In the genomic region with DNA sequence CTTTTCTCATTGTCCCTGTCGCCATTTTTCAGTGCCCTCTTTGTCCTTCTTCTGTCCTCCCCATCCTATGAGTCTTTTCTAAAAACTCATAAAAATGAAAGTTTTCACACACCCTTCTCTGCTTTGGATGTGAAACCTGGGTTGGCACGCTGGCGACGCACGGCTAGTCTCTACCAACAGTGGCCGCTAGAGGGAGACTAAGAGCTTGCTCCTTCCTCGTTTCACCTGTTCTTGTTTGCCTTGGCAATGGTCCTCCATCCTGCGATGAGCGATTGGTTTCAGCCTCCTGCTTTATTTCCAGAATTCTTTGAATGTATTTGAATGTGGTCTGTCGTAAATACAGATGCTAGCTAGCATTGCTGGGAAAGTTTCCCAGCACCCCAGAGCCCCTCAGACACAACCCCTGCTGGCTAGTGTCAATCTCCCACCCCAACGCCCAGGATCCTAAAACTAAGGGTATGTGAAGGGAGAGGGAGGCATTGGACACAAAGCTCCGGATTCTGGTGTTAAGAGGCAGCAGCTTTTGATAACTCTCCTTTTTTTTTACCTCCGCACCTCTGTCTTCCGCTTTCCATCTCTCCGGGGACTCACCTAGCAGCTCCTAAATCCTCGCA, we compare ENCODE assay signal across 9 mouse cellular contexts.
DNase-seq lines count a peak whose midpoint lies in the region; ATAC-seq lines count a peak whose summit lies in the region.
"Had no signal": no experiment of that assay in that cellular context is flagged by ENCODE, and none has a peak within 500 bp of the region (broad histone marks: within the 10 kb centered on the region; RNA-seq: fewer than 3 reads in every experiment).

No protein-coding gene starts in this region.

- WGBS in hindbrain, embryonic 14.5 days = 33% methylated on average over 16 of the region's 16 CpGs

- H3K9me3 ChIP-seq in hindbrain, embryonic 14.5 days (ENCODE audit: control insufficient read depth, low read length) = no peaks in the 10 kb centered on the region
- H3K9me3 ChIP-seq: limb, embryonic 15.5 days had no signal

- H3K27me3 ChIP-seq in hindbrain, embryonic 14.5 days (ENCODE audit: control insufficient read depth, insufficient read depth, low read length) = no peaks in the 10 kb centered on the region
- H3K27me3 ChIP-seq: limb, embryonic 15.5 days had no signal

- H3K4me1 ChIP-seq in hindbrain, embryonic 14.5 days (replicated peaks; ENCODE audit: control insufficient read depth, insufficient read depth, low read length) = no peaks in the 10 kb centered on the region

- no peak overlapping the region for H3K4me3 ChIP-seq in hindbrain, embryonic 14.5 days (replicated peaks; ENCODE audit: low read length)
- H3K4me3 ChIP-seq: limb, embryonic 15.5 days had no signal

- peak; percentile 74; the same call in 1 of the 2 replicates for ATAC-seq in hindbrain, embryonic 14.5 days (ENCODE audit: low FRiP score)

- DNase-seq in MN1 (ENCODE audit: low spot score) = peak; percentile 14
- peak; percentile 52 for DNase-seq in cerebellum, adult 9-11 months
- peak; percentile 81 to 91 for DNase-seq in frontal cortex, postnatal 36 days (ENCODE audit: low spot score in 2 of 2)
- peak; percentile 86 for DNase-seq in hindbrain, embryonic 14.5 days (ENCODE audit: low spot score)
- DNase-seq in layer of hippocampus, postnatal 14 days (ENCODE audit: low spot score in 2 of 2) = peak; percentile 75 to 78
- DNase-seq in lung, postnatal 36 days = peak; percentile 93
- peak; percentile 71 for DNase-seq in retina, postnatal 1 day
- DNase-seq in thymus, postnatal 4 days = peak; percentile 88

- no peak overlapping the region for H3K27ac ChIP-seq in hindbrain, embryonic 14.5 days
- H3K27ac ChIP-seq: limb, embryonic 15.5 days had no signal

- H3K4me2 ChIP-seq in hindbrain, embryonic 14.5 days (replicated peaks) = no peak overlapping the region
- H3K4me2 ChIP-seq: limb, embryonic 15.5 days had no signal

- no peak overlapping the region for H3K9ac ChIP-seq in hindbrain, embryonic 14.5 days
- H3K9ac ChIP-seq: limb, embryonic 15.5 days had no signal

- H3K36me3 ChIP-seq in hindbrain, embryonic 14.5 days (replicated peaks; ENCODE audit: control insufficient read depth, insufficient read depth) = no peaks in the 10 kb centered on the region
- H3K36me3 ChIP-seq: limb, embryonic 15.5 days had no signal

Comparison
In these comparisons a context has a peak if more than half of its experiments do, and no peak if none do; other contexts are left out.
1. DNase-seq: peak in every context shown above with its lines; median percentile 93 in lung, postnatal 36 days; 88 in thymus, postnatal 4 days; 86 in frontal cortex, postnatal 36 days; 86 in hindbrain, embryonic 14.5 days; 76 in layer of hippocampus, postnatal 14 days; 71 in retina, postnatal 1 day; 52 in cerebellum, adult 9-11 months; 14 in MN1.